Mouse (Mus musculus) intestine, embryonic 14.5 days (tissue): ENCODE measurements around the gene Atp5j. TPM values are rescaled to one million over a fixed set of nuclear protein-coding genes. Genes with fewer than 3 reads are reported as not detected.

ENCODE experiments used
- ATAC-seq: fragments of 200-750 bp; cut with Nextera tagmentation; replicated peaks from 2 replicates; pipeline ENCODE4 v1.8.0; 2017; ENCODE audit warnings: low read depth, moderate number of reproducible peaks, moderate TSS enrichment, moderate library complexity; ENCODE audit not compliant: low FRiP score, low TSS enrichment
- DNase-seq: peaks from one replicate; pipeline ENCODE4 v3.0.0-alpha.2; 2018; ENCODE audit warnings: low spot score
- H3K27ac ChIP-seq: fragments of 300-500 bp; sonication (generic); 2 replicates; pipeline ENCODE4 v1.5.1; 2014; ENCODE audit warnings: low read depth, mild to moderate bottlenecking, control low read depth
- H3K27me3 ChIP-seq: fragments of 300-500 bp; sonication (generic); replicated peaks from 2 replicates; pipeline ENCODE4 v1.6.1; 2014; ENCODE audit warnings: low read length, control low read depth; ENCODE audit not compliant: control insufficient read depth, insufficient read depth
- H3K36me3 ChIP-seq: fragments of 300-500 bp; sonication (generic); 2 replicates; pipeline ENCODE4 v1.6.1; 2014; ENCODE audit warnings: low read length, control low read depth; ENCODE audit not compliant: control insufficient read depth, insufficient read depth
- H3K4me1 ChIP-seq: fragments of 300-500 bp; sonication (generic); replicated peaks from 2 replicates; pipeline ENCODE4 v1.6.1; 2014; ENCODE audit warnings: low read length, control low read depth, mixed read lengths; ENCODE audit not compliant: control insufficient read depth, insufficient read depth
- H3K4me2 ChIP-seq: fragments of 300-500 bp; sonication (generic); 2 replicates; pipeline ENCODE4 v1.6.1; 2014; ENCODE audit warnings: low read length
- H3K4me3 ChIP-seq: fragments of 300-500 bp; sonication (generic); 2 replicates; pipeline ENCODE4 v1.5.1; 2014; ENCODE audit warnings: low read depth, low read length, control low read depth, mixed read lengths
- H3K9ac ChIP-seq: fragments of 300-500 bp; sonication (generic); 2 replicates; pipeline ENCODE4 v1.6.1; 2014; ENCODE audit warnings: mild to moderate bottlenecking, low read length
- H3K9me3 ChIP-seq: fragments of 300-500 bp; sonication (generic); 2 replicates; pipeline ENCODE4 v1.6.1; 2016; ENCODE audit warnings: low read length, control low read depth; ENCODE audit not compliant: control insufficient read depth
- WGBS: fragments of 180-500 bp; shearing (Covaris S2); extraction: QIAGEN DNeasy Blood & Tissue Kit; methylation state at CpG from one replicate; pipeline ENCODE4 v1.1.7; 2014; 5-methylcytosine and 5-hydroxymethylcytosine counted together
- polyA plus RNA-seq: library from polyadenylated mRNA; unstranded; fragments of >200 nt; fragmentation: Nextera tagmentation; extraction: Ambion mirVana; gene quantifications from 2 replicates; pipeline ENCODE4 v1.2.1, GENCODE M21; 2014

The Atp5j gene
- polyA plus RNA-seq, 1 experiment from 2014 or later = 1,004 TPM

- no peak overlapping the region for H3K4me2 ChIP-seq
- DNase-seq (no peak), ATAC-seq (no peak)
- peaks cover 7% of the 10 kb centered on the region for H3K27me3 ChIP-seq
- no peaks in the 10 kb centered on the region for H3K36me3 ChIP-seq
- H3K9ac ChIP-seq = no peak overlapping the region
- H3K27ac ChIP-seq = no peak overlapping the region
- no peaks in the 10 kb centered on the region for H3K9me3 ChIP-seq
- no peak overlapping the region for H3K4me3 ChIP-seq
- no peaks in the 10 kb centered on the region for H3K4me1 ChIP-seq
- 80% methylated on average over 6 of the region's 6 CpGs for WGBS
Observed at GRCm38 (mm10) chr16:84778861-84779630, 56.4 kb downstream of the Atp5j start.

GRCm38 (mm10) chr16:84778431-84778830 lies 57.0 kb downstream of the Atp5j start:
- Histone ChIP-seq H3K4me1 (0 out of 2 replicates have a peak, but pooled peaks cover 3% of the 10 kb centered on the region), H3K36me3 (no peaks in the 10 kb centered on the region), H3K27me3 (peaks cover 7% of the 10 kb centered on the region), H3K9me3 (no peaks in the 10 kb centered on the region), H3K4me2 (no peak overlapping the region), H3K4me3 (no peak overlapping the region), H3K27ac (no peak overlapping the region), H3K9ac (no peak overlapping the region)
- no peak for DNase-seq
- ATAC-seq = no peak
- 80% methylated on average over 6 of the region's 6 CpGs for WGBS

Other genes starting within 250 kb of the Atp5j start
- gene Mrpl39, start 99.9 kb downstream of the Atp5j start, polyA plus RNA-seq = 44.7 and 45.6 TPM in 2 replicates
- gene Jam2, start 61.5 kb downstream of the Atp5j start, polyA plus RNA-seq = 5.5 TPM in 2 replicates
- gene Gabpa, start 700 bp downstream of the Atp5j start, polyA plus RNA-seq = 31.9 and 38.5 TPM in 2 replicates